In the genomic region with DNA sequence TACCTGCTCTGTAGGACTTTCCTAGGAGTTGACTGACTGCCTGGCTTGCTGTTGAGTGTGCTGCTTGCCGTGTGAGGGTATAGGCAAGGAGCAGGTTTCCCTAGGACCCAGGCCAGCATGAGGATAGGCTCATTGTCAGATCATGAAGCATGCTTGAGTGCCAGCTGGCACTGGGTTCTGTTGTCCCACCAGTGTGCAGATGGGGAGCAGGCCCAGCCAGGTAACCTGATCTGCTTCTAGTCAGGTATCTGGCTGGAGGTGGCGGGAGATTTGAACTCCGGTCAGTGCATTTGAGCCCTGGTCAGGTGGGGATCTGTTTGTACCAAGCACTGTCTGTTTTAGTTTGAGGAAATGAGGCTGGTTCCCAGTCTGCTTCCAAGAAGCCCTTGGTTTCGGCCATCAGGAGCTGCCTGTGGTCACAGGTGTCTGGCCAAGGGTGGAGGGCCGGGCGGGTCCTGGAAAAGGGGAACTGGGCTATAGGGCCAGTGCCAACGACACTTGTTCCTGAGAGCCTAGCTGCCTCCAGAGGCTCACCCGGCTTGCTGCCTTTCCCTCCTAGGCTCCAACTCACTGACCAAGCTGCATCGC, we compare ENCODE assay signal across 17 mouse cellular contexts.
"Had no signal": no experiment of that assay in that cellular context is flagged by ENCODE, and none has a peak within 500 bp of the region (broad histone marks: within the 10 kb centered on the region; RNA-seq: fewer than 3 reads in every experiment).

No protein-coding gene starts in this region.

- H3K27ac ChIP-seq: kidney, embryonic 15.5 days; limb, embryonic 13.5 days; liver, embryonic 12.5 days; lung, embryonic 15.5 days; midbrain, embryonic 13.5 days; neural tube, embryonic 15.5 days; stomach, postnatal 0 days had no signal

- ATAC-seq: liver, embryonic 12.5 days; midbrain, embryonic 13.5 days had no signal

- H3K4me3 ChIP-seq: kidney, embryonic 15.5 days; limb, embryonic 13.5 days; liver, embryonic 12.5 days; lung, embryonic 15.5 days; midbrain, embryonic 13.5 days; myocyte; neural tube, embryonic 15.5 days had no signal

- DNase-seq: kidney, adult 2 months; kidney, postnatal 25 days; layer of hippocampus, adult 9-11 months; layer of hippocampus, postnatal 36 days; lung, postnatal 4 days; right cerebral cortex, adult 18-20 months; right cerebral cortex, postnatal 25 days; thymus, adult 18-20 months; thymus, postnatal 14 days had no signal
